Mouse (Mus musculus) macrophage (primary cell): ENCODE measurements around the gene Mbtps1. TPM values are rescaled to one million over a fixed set of nuclear protein-coding genes. Genes with fewer than 3 reads are reported as not detected.

ENCODE experiments used
- H3K27ac ChIP-seq: fragments of 350-480 bp; formaldehyde crosslinking; 2 replicates; pipeline ENCODE4 v1.9.0; 2021
- H3K36me3 ChIP-seq: fragments of 350-480 bp; formaldehyde crosslinking; 2 replicates; pipeline ENCODE4 v1.9.0; 2021; ENCODE audit errors: inconsistent target
- H3K4me3 ChIP-seq: fragments of 350-480 bp; formaldehyde crosslinking; 2 replicates; pipeline ENCODE4 v1.9.0; 2021; ENCODE audit errors: inconsistent target
- H3K79me2 ChIP-seq: fragments of 350-480 bp; formaldehyde crosslinking; 2 replicates; pipeline ENCODE4 v1.9.0; 2021; ENCODE audit errors: inconsistent target
- WGBS: methylation state at CpG from one replicate; pipeline ENCODE4 v1.1.7; 2026; ENCODE audit warnings: inconsistent platforms; ENCODE audit not compliant: missing documents; 5-methylcytosine and 5-hydroxymethylcytosine counted together
- polyA plus RNA-seq: library from polyadenylated mRNA; stranded (reverse); fragments of 250-400 nt; gene quantifications from 3 replicates; pipeline ENCODE4 v1.2.4, GENCODE M21; 2018; ENCODE audit warnings: inconsistent platforms

The Mbtps1 gene
- polyA plus RNA-seq, 1 experiment from 2014 or later = 27.0 TPM

- no peak within 1 kb of the TSS for H3K27ac ChIP-seq
- under 1% methylated on average over 81 of the region's 97 CpGs for WGBS
- peak within 1 kb of the TSS; percentile 64 for H3K4me3 ChIP-seq
- H3K79me2 ChIP-seq = peaks cover 51% of the 10 kb centered on the region
- no peaks in the 10 kb centered on the region for H3K36me3 ChIP-seq
Observed at GRCm38 (mm10) chr8:119574437-119575365, 16.2 kb upstream of the Mbtps1 start, which contains the start of the genes Hsdl1 and Dnaaf1. Gene Hsdl1, minus strand, starts transcription at chr8:119575183. Gene Dnaaf1, plus strand, starts transcription at chr8:119575235.

GRCm38 (mm10) chr8:119572411-119572810, 13.9 kb upstream of the Mbtps1 start:
- Histone ChIP-seq H3K27ac (no peak overlapping the region), H3K79me2 (peaks cover 73% of the 10 kb centered on the region), H3K4me3 (no peak overlapping the region), H3K36me3 (no peaks in the 10 kb centered on the region)
- WGBS = 95% methylated on average over 4 of the region's 4 CpGs

GRCm38 (mm10) chr8:119571135-119571534, 12.6 kb upstream of the Mbtps1 start:
- 69% methylated on average over 6 of the region's 6 CpGs for WGBS
- Histone ChIP-seq H3K4me3 (no peak overlapping the region), H3K27ac (no peak overlapping the region), H3K36me3 (peaks cover 8% of the 10 kb centered on the region; the same call in 1 of the 2 replicates), H3K79me2 (peaks cover 73% of the 10 kb centered on the region)

GRCm38 (mm10) chr8:119569881-119570280, 11.3 kb upstream of the Mbtps1 start:
- Histone ChIP-seq H3K27ac (no peak overlapping the region), H3K4me3 (no peak overlapping the region), H3K79me2 (peaks cover 73% of the 10 kb centered on the region), H3K36me3 (peaks cover 21% of the 10 kb centered on the region)
- 96% methylated on average over 4 of the region's 4 CpGs for WGBS

GRCm38 (mm10) chr8:119568951-119569350, 10.4 kb upstream of the Mbtps1 start:
- Histone ChIP-seq H3K27ac (no peak overlapping the region), H3K4me3 (no peak overlapping the region), H3K36me3 (peaks cover 30% of the 10 kb centered on the region), H3K79me2 (peaks cover 65% of the 10 kb centered on the region)
- WGBS = 92% methylated on average over 7 of the region's 7 CpGs

- H3K79me2 ChIP-seq = peaks cover 58% of the 10 kb centered on the region
- 94% methylated on average over 9 of the region's 9 CpGs for WGBS
- no peak overlapping the region for H3K27ac ChIP-seq
- H3K36me3 ChIP-seq = peaks cover 37% of the 10 kb centered on the region
- no peak overlapping the region for H3K4me3 ChIP-seq
Observed at GRCm38 (mm10) chr8:119568251-119568650, 9.7 kb upstream of the Mbtps1 start.

- no peak overlapping the region for H3K4me3 ChIP-seq
- 96% methylated on average over 11 of the region's 11 CpGs for WGBS
- H3K36me3 ChIP-seq = peaks cover 54% of the 10 kb centered on the region
- peaks cover 39% of the 10 kb centered on the region for H3K79me2 ChIP-seq
- no peak overlapping the region for H3K27ac ChIP-seq
Observed at GRCm38 (mm10) chr8:119566367-119566766, 7.8 kb upstream of the Mbtps1 start.

- peaks cover 54% of the 10 kb centered on the region for H3K36me3 ChIP-seq
- no peak overlapping the region for H3K4me3 ChIP-seq
- WGBS = 85% methylated on average over 12 of the region's 14 CpGs
- peaks cover 14% of the 10 kb centered on the region for H3K79me2 ChIP-seq
- H3K27ac ChIP-seq = no peak overlapping the region
Observed at GRCm38 (mm10) chr8:119563849-119564251, 5.3 kb upstream of the Mbtps1 start.

- Histone ChIP-seq H3K4me3 (no peak overlapping the region), H3K79me2 (peaks cover 38% of the 10 kb centered on the region), H3K36me3 (peaks cover 28% of the 10 kb centered on the region), H3K27ac (no peak overlapping the region)
- WGBS = 94% methylated on average over 6 of the region's 6 CpGs
Observed at GRCm38 (mm10) chr8:119559402-119559720, 826 bp upstream of the Mbtps1 start.

GRCm38 (mm10) chr8:119557821-119558602, 523 bp downstream of the Mbtps1 start:
- H3K4me3 ChIP-seq = peak overlapping the region; percentile 92
- peak overlapping the region; percentile 68 for H3K27ac ChIP-seq
- under 1% methylated on average over 55 of the region's 55 CpGs for WGBS
- H3K79me2 ChIP-seq = peaks cover 52% of the 10 kb centered on the region
- H3K36me3 ChIP-seq = peaks cover 14% of the 10 kb centered on the region

GRCm38 (mm10) chr8:119557132-119557531, 1.4 kb downstream of the Mbtps1 start:
- peak overlapping the region; percentile 68; the same call in 1 of the 2 replicates for H3K27ac ChIP-seq
- H3K79me2 ChIP-seq = peaks cover 60% of the 10 kb centered on the region
- H3K36me3 ChIP-seq = peaks cover 6% of the 10 kb centered on the region
- WGBS = 41% methylated on average over 6 of the region's 9 CpGs
- H3K4me3 ChIP-seq = peak overlapping the region; percentile 92

GRCm38 (mm10) chr8:119555861-119556260, 2.7 kb downstream of the Mbtps1 start:
- 93% methylated on average over 6 of the region's 6 CpGs for WGBS
- Histone ChIP-seq H3K79me2 (peaks cover 73% of the 10 kb centered on the region), H3K27ac (no peak overlapping the region), H3K4me3 (no peak overlapping the region), H3K36me3 (no peaks in the 10 kb centered on the region)

GRCm38 (mm10) chr8:119552967-119553366, 5.6 kb downstream of the Mbtps1 start:
- H3K27ac ChIP-seq = no peak overlapping the region
- H3K4me3 ChIP-seq = no peak overlapping the region
- peaks cover 100% of the 10 kb centered on the region for H3K79me2 ChIP-seq
- H3K36me3 ChIP-seq = peaks cover under 1% of the 10 kb centered on the region; the same call in 1 of the 2 replicates
- WGBS = 88% methylated on average over 2 of the region's 2 CpGs

GRCm38 (mm10) chr8:119548560-119549113, 9.9 kb downstream of the Mbtps1 start:
- WGBS = 85% methylated on average over 7 of the region's 7 CpGs
- no peak overlapping the region for H3K4me3 ChIP-seq
- H3K79me2 ChIP-seq = peaks cover 81% of the 10 kb centered on the region
- H3K27ac ChIP-seq = no peak overlapping the region
- peaks cover 39% of the 10 kb centered on the region for H3K36me3 ChIP-seq
